Mouse (Mus musculus): ENCODE data around the gene Chaf1a. TPM values are rescaled to one million over a fixed set of nuclear protein-coding genes. Genes with fewer than 3 reads are reported as not detected.

Gene Chaf1a
- polyA plus RNA-seq, 1 experiment from 2014 or later: 38.0 TPM

GRCm38 (mm10) chr17:56023386-56023785 lies 16.9 kb upstream of the Chaf1a start:
- H3K27me3 ChIP-seq (ENCODE audit: control insufficient read depth, insufficient read depth, low read length): no peaks in the 10 kb centered on the region
- WGBS: 88% methylated on average over 5 of the region's 5 CpGs
- no peak overlapping the region for H3K9ac ChIP-seq (ENCODE audit: low read length)
- H3K4me1 ChIP-seq (replicated peaks; ENCODE audit: control insufficient read depth, insufficient read depth, low read length): no peaks in the 10 kb centered on the region
- no peak for ATAC-seq (replicated peaks; ENCODE audit: low FRiP score)
- DNase-seq (ENCODE audit: low spot score): no peak
- H3K27ac ChIP-seq (ENCODE audit: low read depth, low read length): no peak overlapping the region
- no peaks in the 10 kb centered on the region for H3K9me3 ChIP-seq (ENCODE audit: control insufficient read depth, low read length)
- H3K36me3 ChIP-seq (ENCODE audit: control insufficient read depth, insufficient read depth, low read length): peaks cover 6% of the 10 kb centered on the region
- H3K4me3 ChIP-seq (ENCODE audit: low read depth, low read length): no peak overlapping the region
- H3K4me2 ChIP-seq (ENCODE audit: low read depth, low read length, severe bottlenecking): no peak overlapping the region

DNA sequence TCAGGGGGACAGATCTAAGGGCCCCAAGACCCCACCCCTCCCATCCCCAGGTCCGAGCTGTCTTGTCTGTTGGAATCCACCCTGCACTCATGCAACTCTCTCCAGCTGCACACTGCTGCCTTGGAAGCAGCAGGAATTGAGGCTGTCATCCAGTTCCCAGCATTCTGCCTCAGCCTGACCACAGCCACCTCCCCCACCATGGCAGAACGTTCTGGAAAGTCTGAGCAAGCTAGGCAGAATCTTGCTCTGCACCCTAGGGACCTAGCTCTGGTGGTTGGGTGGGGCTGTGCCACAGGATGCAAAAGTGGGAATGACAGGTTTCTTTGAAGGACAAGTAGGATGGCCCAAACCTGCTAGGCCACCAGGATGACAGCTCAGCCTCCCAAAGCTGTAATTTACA lies 15.8 kb upstream of the Chaf1a start:
- DNase-seq (ENCODE audit: low spot score): no peak
- Histone ChIP-seq H3K4me2 (ENCODE audit: low read depth, low read length, severe bottlenecking) (no peak overlapping the region), H3K4me3 (ENCODE audit: low read depth, low read length) (no peak overlapping the region), H3K36me3 (ENCODE audit: control insufficient read depth, insufficient read depth, low read length) (no peaks in the 10 kb centered on the region; the same call in none of the 2 replicates), H3K9ac (ENCODE audit: low read length) (no peak overlapping the region), H3K4me1 (replicated peaks; ENCODE audit: control insufficient read depth, insufficient read depth, low read length) (no peaks in the 10 kb centered on the region), H3K27me3 (ENCODE audit: control insufficient read depth, insufficient read depth, low read length) (no peaks in the 10 kb centered on the region), H3K27ac (ENCODE audit: low read depth, low read length) (no peak overlapping the region), H3K9me3 (ENCODE audit: control insufficient read depth, low read length) (no peaks in the 10 kb centered on the region)
- 75% methylated on average over 2 of the region's 2 CpGs for WGBS
- ATAC-seq (replicated peaks; ENCODE audit: low FRiP score): no peak

DNA sequence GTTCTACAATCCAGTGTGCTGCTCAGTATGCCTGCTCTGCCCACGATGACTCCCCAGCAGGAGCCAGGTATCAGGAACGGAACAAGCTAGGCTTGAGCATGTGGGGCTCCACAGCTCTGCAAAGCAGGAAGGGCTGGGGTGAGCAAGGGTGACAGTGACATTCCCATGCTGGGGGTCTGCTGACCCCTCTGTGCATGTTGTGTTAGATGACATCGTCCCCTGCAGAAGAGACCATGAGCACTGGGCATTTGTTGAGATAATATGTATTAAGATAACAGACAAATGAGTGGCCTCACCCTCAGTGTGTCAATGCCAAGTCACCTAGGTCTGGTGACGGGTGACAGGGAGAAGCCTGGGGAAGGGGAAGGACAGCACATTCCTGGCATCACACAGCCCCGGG lies 15.3 kb upstream of the Chaf1a start:
- H3K9ac ChIP-seq (ENCODE audit: low read length): no peak overlapping the region
- WGBS: 86% methylated on average over 5 of the region's 5 CpGs
- H3K4me3 ChIP-seq (ENCODE audit: low read depth, low read length): no peak overlapping the region
- H3K36me3 ChIP-seq (ENCODE audit: control insufficient read depth, insufficient read depth, low read length): no peaks in the 10 kb centered on the region
- H3K9me3 ChIP-seq (ENCODE audit: control insufficient read depth, low read length): no peaks in the 10 kb centered on the region
- no peaks in the 10 kb centered on the region for H3K4me1 ChIP-seq (replicated peaks; ENCODE audit: control insufficient read depth, insufficient read depth, low read length)
- no peaks in the 10 kb centered on the region for H3K27me3 ChIP-seq (ENCODE audit: control insufficient read depth, insufficient read depth, low read length)
- no peak overlapping the region for H3K4me2 ChIP-seq (ENCODE audit: low read depth, low read length, severe bottlenecking)
- no peak for ATAC-seq (replicated peaks; ENCODE audit: low FRiP score)
- no peak overlapping the region for H3K27ac ChIP-seq (ENCODE audit: low read depth, low read length)
- DNase-seq (ENCODE audit: low spot score): no peak

DNA sequence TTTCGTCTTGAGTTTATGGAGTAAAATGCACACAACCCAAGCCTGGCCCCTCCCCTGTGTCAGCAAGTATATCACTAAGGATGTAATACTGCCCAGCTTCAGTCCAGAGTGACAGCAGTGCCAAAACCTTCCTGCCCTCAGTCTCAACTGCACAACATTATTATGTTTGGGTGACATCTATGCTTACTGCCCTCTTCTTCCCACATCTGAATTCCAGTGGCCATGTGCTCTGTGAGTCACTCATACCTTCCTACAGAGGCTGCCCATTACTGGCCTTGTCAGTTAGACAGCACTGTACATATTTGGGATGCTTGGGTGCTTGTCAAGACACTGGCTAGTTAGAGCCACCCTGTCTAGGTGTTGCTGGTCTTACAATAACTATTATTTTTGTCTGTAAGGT lies 13.9 kb upstream of the Chaf1a start:
- H3K27ac ChIP-seq (ENCODE audit: low read depth, low read length): no peak overlapping the region
- no peak overlapping the region for H3K4me2 ChIP-seq (ENCODE audit: low read depth, low read length, severe bottlenecking)
- H3K4me1 ChIP-seq (replicated peaks; ENCODE audit: control insufficient read depth, insufficient read depth, low read length): no peaks in the 10 kb centered on the region
- no peak overlapping the region for H3K9ac ChIP-seq (ENCODE audit: low read length)
- H3K36me3 ChIP-seq (ENCODE audit: control insufficient read depth, insufficient read depth, low read length): no peaks in the 10 kb centered on the region; the same call in 1 of the 2 replicates
- no peak overlapping the region for H3K4me3 ChIP-seq (ENCODE audit: low read depth, low read length)
- ATAC-seq (replicated peaks; ENCODE audit: low FRiP score): no peak
- no peaks in the 10 kb centered on the region for H3K27me3 ChIP-seq (ENCODE audit: control insufficient read depth, insufficient read depth, low read length)
- 81% methylated on average over 1 of the region's 1 CpGs for WGBS
- no peaks in the 10 kb centered on the region for H3K9me3 ChIP-seq (ENCODE audit: control insufficient read depth, low read length)
- no peak for DNase-seq (ENCODE audit: low spot score)

DNA sequence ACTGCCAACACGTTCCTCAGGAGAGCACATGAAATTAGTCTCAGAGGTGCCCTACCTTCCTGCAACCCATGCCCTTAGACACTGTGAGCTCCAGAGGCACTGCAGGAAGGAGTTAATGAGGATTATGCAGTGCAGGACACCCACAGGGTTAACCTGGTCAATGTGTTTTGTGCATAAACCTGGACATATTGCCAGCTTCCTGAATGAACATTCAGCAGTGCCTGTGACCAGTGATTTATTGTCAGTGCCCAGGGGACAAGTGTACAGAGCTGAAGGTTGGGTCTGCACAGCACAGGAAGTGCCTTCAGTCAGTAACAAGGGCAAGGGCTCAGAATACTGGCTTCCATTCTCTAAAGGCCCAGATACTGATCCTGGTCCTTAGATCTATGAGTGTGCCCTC lies 13.4 kb upstream of the Chaf1a start:
- ATAC-seq (replicated peaks; ENCODE audit: low FRiP score): no peak
- no peak overlapping the region for H3K27ac ChIP-seq (ENCODE audit: low read depth, low read length)
- H3K36me3 ChIP-seq (ENCODE audit: control insufficient read depth, insufficient read depth, low read length): no peaks in the 10 kb centered on the region; the same call in 1 of the 2 replicates
- H3K9ac ChIP-seq (ENCODE audit: low read length): no peak overlapping the region
- no peak for DNase-seq (ENCODE audit: low spot score)
- H3K9me3 ChIP-seq (ENCODE audit: control insufficient read depth, low read length): no peaks in the 10 kb centered on the region
- no peaks in the 10 kb centered on the region for H3K27me3 ChIP-seq (ENCODE audit: control insufficient read depth, insufficient read depth, low read length)
- 76% methylated on average over 1 of the region's 1 CpGs for WGBS
- H3K4me3 ChIP-seq (ENCODE audit: low read depth, low read length): no peak overlapping the region
- no peaks in the 10 kb centered on the region for H3K4me1 ChIP-seq (replicated peaks; ENCODE audit: control insufficient read depth, insufficient read depth, low read length)
- H3K4me2 ChIP-seq (ENCODE audit: low read depth, low read length, severe bottlenecking): no peak overlapping the region

DNA sequence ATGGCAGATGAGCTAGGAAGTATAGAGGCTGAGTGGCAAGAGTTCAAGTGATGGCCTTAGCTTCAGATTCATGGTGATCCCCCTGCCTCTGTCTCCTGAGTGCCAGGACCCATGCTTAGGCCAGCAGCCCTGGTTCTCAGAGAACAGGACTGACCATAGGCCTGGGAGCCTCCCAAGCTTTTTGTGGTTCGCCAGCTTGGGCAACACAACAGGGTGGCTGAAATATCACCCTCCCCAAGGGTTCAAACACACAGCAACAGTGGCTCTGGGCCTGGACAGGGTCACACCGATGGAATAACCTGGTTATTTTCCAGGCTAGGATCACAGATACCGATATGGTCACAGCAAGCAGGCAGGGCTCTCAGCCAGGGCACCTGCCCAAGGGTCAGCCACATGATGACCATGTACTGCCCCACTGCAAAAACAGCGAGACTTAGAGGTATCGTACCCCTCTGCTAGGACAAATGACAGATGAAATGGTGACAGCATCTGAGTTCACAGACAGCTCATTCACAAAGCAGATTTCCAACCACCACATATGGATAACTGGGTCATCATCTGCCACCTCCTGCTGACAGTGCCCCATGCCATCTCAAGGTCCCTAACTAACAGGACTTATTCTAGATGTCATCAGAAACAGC lies 12.3 kb upstream of the Chaf1a start:
- H3K27me3 ChIP-seq (ENCODE audit: control insufficient read depth, insufficient read depth, low read length): no peaks in the 10 kb centered on the region
- WGBS: 93% methylated on average over 5 of the region's 5 CpGs
- H3K9ac ChIP-seq (ENCODE audit: low read length): no peak overlapping the region
- H3K4me1 ChIP-seq (replicated peaks; ENCODE audit: control insufficient read depth, insufficient read depth, low read length): no peaks in the 10 kb centered on the region
- DNase-seq (ENCODE audit: low spot score): no peak
- H3K4me3 ChIP-seq (ENCODE audit: low read depth, low read length): no peak overlapping the region
- H3K9me3 ChIP-seq (ENCODE audit: control insufficient read depth, low read length): no peaks in the 10 kb centered on the region
- H3K36me3 ChIP-seq (ENCODE audit: control insufficient read depth, insufficient read depth, low read length): no peaks in the 10 kb centered on the region; the same call in 1 of the 2 replicates
- H3K4me2 ChIP-seq (ENCODE audit: low read depth, low read length, severe bottlenecking): no peak overlapping the region
- ATAC-seq (replicated peaks; ENCODE audit: low FRiP score): no peak
- H3K27ac ChIP-seq (ENCODE audit: low read depth, low read length): no peak overlapping the region

DNA sequence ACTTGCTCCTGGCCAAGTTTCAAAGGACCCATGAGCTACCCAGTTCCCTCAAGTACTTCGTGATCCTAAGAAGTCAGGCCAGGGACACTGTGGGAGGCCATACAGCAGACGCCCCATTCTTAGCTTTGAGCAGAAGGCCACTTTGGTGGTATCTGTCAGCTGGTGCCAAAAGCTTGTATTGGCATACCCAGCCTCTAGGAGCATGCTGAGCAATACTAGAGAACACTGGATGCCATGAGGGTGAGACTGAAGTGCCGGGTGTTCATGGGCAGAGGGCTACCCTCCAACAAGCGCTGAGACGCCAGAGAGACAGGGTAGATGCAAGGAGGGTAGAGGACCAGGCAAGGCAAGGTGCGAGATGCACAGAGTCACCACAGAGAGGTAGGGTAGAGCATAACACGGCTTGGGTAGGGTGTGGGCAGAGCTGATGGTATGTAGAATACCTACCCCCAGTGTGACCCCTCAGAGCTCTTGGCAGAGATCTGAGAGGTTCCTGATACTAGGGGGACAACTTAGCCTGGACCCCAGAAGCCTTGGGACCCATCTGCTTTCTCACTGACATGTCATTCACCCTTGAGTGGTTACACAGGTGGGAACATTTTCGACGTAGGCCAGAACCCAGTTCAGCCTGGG lies 9.9 kb upstream of the Chaf1a start:
- H3K4me2 ChIP-seq (ENCODE audit: low read depth, low read length, severe bottlenecking): no peak overlapping the region
- no peaks in the 10 kb centered on the region for H3K27me3 ChIP-seq (ENCODE audit: control insufficient read depth, insufficient read depth, low read length)
- DNase-seq (ENCODE audit: low spot score) (no peak), ATAC-seq (replicated peaks; ENCODE audit: low FRiP score) (no peak)
- no peak overlapping the region for H3K27ac ChIP-seq (ENCODE audit: low read depth, low read length)
- H3K9ac ChIP-seq (ENCODE audit: low read length): no peak overlapping the region
- peaks cover 3% of the 10 kb centered on the region for H3K4me1 ChIP-seq (replicated peaks; ENCODE audit: control insufficient read depth, insufficient read depth, low read length)
- no peaks in the 10 kb centered on the region for H3K9me3 ChIP-seq (ENCODE audit: control insufficient read depth, low read length)
- H3K4me3 ChIP-seq (ENCODE audit: low read depth, low read length): no peak overlapping the region
- peaks cover 2% of the 10 kb centered on the region; the same call in 1 of the 2 replicates for H3K36me3 ChIP-seq (ENCODE audit: control insufficient read depth, insufficient read depth, low read length)
- WGBS: 94% methylated on average over 9 of the region's 9 CpGs

DNA sequence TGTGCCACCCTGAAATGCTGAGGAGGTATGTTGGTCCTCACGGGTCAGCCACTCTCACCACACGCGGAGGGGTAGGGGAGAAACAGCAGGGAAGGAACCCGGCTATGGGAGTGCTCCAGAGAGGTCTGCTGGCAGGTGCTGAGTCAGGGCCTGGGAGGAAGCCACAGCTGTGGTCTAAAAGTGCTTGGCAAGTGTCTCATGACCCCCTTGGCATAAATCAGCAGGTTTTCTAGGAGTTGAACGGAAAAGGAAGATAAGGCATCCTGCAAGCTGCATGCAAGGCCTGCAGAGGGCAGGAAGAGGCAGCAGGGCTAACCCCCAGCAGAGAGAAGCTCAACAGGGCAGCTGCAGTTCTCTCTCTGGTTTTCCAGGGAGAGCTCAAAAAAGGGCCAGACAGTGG lies 9.3 kb upstream of the Chaf1a start:
- Histone ChIP-seq H3K9ac (ENCODE audit: low read length) (no peak overlapping the region), H3K27ac (ENCODE audit: low read depth, low read length) (no peak overlapping the region), H3K9me3 (ENCODE audit: control insufficient read depth, low read length) (no peaks in the 10 kb centered on the region), H3K4me1 (replicated peaks; ENCODE audit: control insufficient read depth, insufficient read depth, low read length) (peaks cover 6% of the 10 kb centered on the region), H3K36me3 (ENCODE audit: control insufficient read depth, insufficient read depth, low read length) (peaks cover 2% of the 10 kb centered on the region; the same call in 1 of the 2 replicates), H3K4me2 (ENCODE audit: low read depth, low read length, severe bottlenecking) (no peak overlapping the region), H3K27me3 (ENCODE audit: control insufficient read depth, insufficient read depth, low read length) (no peaks in the 10 kb centered on the region), H3K4me3 (ENCODE audit: low read depth, low read length) (no peak overlapping the region)
- ATAC-seq (replicated peaks; ENCODE audit: low FRiP score): no peak
- no peak for DNase-seq (ENCODE audit: low spot score)
- 81% methylated on average over 5 of the region's 5 CpGs for WGBS

DNA sequence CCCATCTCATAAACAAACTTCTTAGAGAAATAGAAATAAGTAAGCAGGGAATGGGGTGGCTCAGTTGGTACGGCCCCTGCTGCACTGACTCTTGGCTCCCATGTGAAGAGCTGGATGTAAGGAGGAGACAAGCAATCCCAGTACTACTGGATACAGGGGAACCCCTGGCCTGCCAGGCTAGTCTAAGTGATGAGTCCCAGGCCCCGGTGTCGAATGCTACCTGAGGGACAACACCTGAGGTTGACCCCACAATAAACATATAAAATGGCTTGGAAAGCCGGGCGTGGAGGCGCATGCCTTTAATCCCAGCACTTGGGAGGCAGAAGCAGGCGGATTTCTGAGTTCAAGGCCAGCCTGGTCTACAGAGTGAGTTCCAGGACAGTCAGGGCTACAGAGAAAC lies 8.8 kb upstream of the Chaf1a start:
- DNase-seq (ENCODE audit: low spot score): no peak
- Histone ChIP-seq H3K9ac (ENCODE audit: low read length) (no peak overlapping the region), H3K36me3 (ENCODE audit: control insufficient read depth, insufficient read depth, low read length) (peaks cover 2% of the 10 kb centered on the region; the same call in 1 of the 2 replicates)

More for the DNA sequence above, 8.8 kb upstream of the Chaf1a start:
- Histone ChIP-seq H3K9me3 (ENCODE audit: control insufficient read depth, low read length) (no peaks in the 10 kb centered on the region), H3K4me3 (ENCODE audit: low read depth, low read length) (no peak overlapping the region), H3K27me3 (ENCODE audit: control insufficient read depth, insufficient read depth, low read length) (no peaks in the 10 kb centered on the region), H3K4me2 (ENCODE audit: low read depth, low read length, severe bottlenecking) (no peak overlapping the region), H3K27ac (ENCODE audit: low read depth, low read length) (no peak overlapping the region), H3K4me1 (replicated peaks; ENCODE audit: control insufficient read depth, insufficient read depth, low read length) (peaks cover 6% of the 10 kb centered on the region)
- ATAC-seq (replicated peaks; ENCODE audit: low FRiP score): no peak
- 88% methylated on average over 7 of the region's 7 CpGs for WGBS
